Mouse (Mus musculus) spleen, postnatal 10 days (tissue): ENCODE measurements around the gene Nup214.
"Not testable (repeated sequence)": the region's sequence is repeated elsewhere in the genome, so short reads cannot be mapped to it uniquely, and the experiment has no call there.

Experiments used
- DNase-seq, 2 experiments: peaks; one replicate each; pipeline ENCODE4 v3.0.0; 2021 to 2022; ENCODE audit warnings: low spot score in 2 of 2

The Nup214 gene

GRCm38 (mm10) chr2:31964191-31964590, 10.0 kb upstream of the Nup214 start:
- DNase-seq = no peak

- DNase-seq = peak; percentile 51 to 82
Observed at GRCm38 (mm10) chr2:31965110-31965509, 9.1 kb upstream of the Nup214 start.

GRCm38 (mm10) chr2:31966801-31967200, 7.4 kb upstream of the Nup214 start:
- DNase-seq = no peak

GRCm38 (mm10) chr2:31972589-31972988, 1.6 kb upstream of the Nup214 start:
- no peak for DNase-seq

GRCm38 (mm10) chr2:31974809-31975371, 654 bp downstream of the Nup214 start:
- no peak for DNase-seq

- no peak for DNase-seq
Observed at GRCm38 (mm10) chr2:31987774-31988173, 13.5 kb downstream of the Nup214 start.

GRCm38 (mm10) chr2:31990961-31991360, 16.7 kb downstream of the Nup214 start:
- no peak for DNase-seq

- DNase-seq = no peak
Observed at GRCm38 (mm10) chr2:31994896-31995295, 20.7 kb downstream of the Nup214 start.

GRCm38 (mm10) chr2:31996060-31996459, 21.8 kb downstream of the Nup214 start:
- no peak for DNase-seq

GRCm38 (mm10) chr2:31997539-31997938, 23.3 kb downstream of the Nup214 start:
- no peak for DNase-seq

GRCm38 (mm10) chr2:31998443-31998842, 24.2 kb downstream of the Nup214 start:
- DNase-seq = peak in 1 of 2 experiments; percentile 36

GRCm38 (mm10) chr2:32008311-32008710, 34.1 kb downstream of the Nup214 start:
- DNase-seq = no peak

GRCm38 (mm10) chr2:32008716-32009115, 34.5 kb downstream of the Nup214 start:
- no peak for DNase-seq

- no peak for DNase-seq
Observed at GRCm38 (mm10) chr2:32019704-32020103, 45.5 kb downstream of the Nup214 start.

GRCm38 (mm10) chr2:32020229-32020628, 46.0 kb downstream of the Nup214 start:
- DNase-seq = no peak

GRCm38 (mm10) chr2:32024372-32024771, 50.1 kb downstream of the Nup214 start:
- no peak for DNase-seq

- DNase-seq = no peak
Observed at GRCm38 (mm10) chr2:32029636-32030035, 55.4 kb downstream of the Nup214 start.

- DNase-seq = no peak
Observed at GRCm38 (mm10) chr2:32033436-32033835, 59.2 kb downstream of the Nup214 start.

- DNase-seq = no peak
Observed at GRCm38 (mm10) chr2:32034206-32034605, 60.0 kb downstream of the Nup214 start.

- DNase-seq = no peak
Observed at GRCm38 (mm10) chr2:32037279-32037858, 63.1 kb downstream of the Nup214 start.

- DNase-seq = no peak
Observed at GRCm38 (mm10) chr2:32038661-32039081, 64.4 kb downstream of the Nup214 start.

GRCm38 (mm10) chr2:32040646-32041045, 66.4 kb downstream of the Nup214 start:
- DNase-seq = not testable (repeated sequence)

GRCm38 (mm10) chr2:32041087-32041486, 66.9 kb downstream of the Nup214 start:
- DNase-seq = no peak

- no peak for DNase-seq
Observed at GRCm38 (mm10) chr2:32043836-32044235, 69.6 kb downstream of the Nup214 start.
